Mouse (Mus musculus) megakaryocyte, embryonic 14.5 days (primary cell): ENCODE data around the gene Adam22.

Source experiments
- FLI1 ChIP-seq: IDR thresholded peaks from 2 replicates; pipeline ENCODE4 v1.6.1; 2012; ENCODE audit warnings: low read length, inconsistent platforms, mixed read lengths
- GATA1 ChIP-seq: IDR thresholded peaks from 3 replicates; pipeline ENCODE4 v1.6.1; 2012; ENCODE audit warnings: mixed read lengths, low read length, inconsistent platforms, borderline replicate concordance

DNA sequence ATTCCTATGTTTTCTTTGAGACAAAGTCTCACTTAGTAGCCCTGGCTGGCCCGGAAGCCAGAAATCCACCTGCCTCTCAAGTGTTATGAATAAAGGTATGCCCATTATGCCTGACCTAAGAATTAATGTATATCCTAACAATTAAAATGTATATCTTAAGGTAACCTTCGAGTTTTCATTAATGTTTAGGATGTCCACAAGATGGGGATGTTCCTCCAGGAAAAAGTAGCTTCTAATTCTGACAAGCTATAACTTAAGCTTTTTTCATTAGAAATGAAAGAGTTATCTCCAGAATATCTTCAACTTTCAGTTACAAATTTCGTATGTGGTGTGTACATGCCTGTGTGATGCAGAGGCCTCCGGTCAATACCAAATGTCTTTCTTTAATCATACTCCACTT is 40.8 kb upstream of the Adam22 start:
- TF ChIP-seq GATA1, result no peak
- no peak for TF ChIP-seq FLI1
